Mouse (Mus musculus) monocyte, adult 2 months (primary cell): ENCODE measurements around the gene Il17rc.

Experiments
- DNase-seq, 2 experiments: peaks; one replicate each; pipeline ENCODE4 v3.0.0; 2022; ENCODE audit warnings: low spot score in 2 of 2, low read depth in 1 of 2

Gene Il17rc

DNA sequence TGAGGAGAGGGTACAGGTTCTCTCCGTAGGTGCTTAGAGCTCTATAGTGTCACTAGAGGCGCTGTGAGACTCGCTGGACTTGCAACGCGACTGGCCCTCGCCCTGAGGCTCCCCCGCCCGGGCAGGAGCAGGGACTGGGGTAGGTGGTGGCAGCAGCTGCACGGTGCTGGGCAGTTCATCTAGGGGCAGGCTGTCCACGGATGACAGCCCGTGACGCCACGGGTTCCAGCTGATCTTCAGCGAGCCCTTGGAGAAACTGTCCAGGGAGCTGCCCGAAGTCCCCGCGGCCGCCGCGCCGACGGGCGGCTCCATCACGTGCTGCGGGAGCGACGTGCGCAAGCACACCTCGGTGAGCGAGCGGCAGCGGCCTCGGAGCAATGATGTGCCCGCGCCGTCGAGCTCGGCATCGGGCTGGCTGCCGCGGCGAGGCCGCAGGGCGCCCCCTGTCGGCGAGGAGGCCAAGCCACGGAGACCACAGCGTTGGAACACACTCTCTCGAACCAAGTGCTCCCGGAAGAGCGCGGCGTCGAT, 23.1 kb downstream of the Il17rc start:
- DNase-seq: peak; percentile 53 to 80

DNA sequence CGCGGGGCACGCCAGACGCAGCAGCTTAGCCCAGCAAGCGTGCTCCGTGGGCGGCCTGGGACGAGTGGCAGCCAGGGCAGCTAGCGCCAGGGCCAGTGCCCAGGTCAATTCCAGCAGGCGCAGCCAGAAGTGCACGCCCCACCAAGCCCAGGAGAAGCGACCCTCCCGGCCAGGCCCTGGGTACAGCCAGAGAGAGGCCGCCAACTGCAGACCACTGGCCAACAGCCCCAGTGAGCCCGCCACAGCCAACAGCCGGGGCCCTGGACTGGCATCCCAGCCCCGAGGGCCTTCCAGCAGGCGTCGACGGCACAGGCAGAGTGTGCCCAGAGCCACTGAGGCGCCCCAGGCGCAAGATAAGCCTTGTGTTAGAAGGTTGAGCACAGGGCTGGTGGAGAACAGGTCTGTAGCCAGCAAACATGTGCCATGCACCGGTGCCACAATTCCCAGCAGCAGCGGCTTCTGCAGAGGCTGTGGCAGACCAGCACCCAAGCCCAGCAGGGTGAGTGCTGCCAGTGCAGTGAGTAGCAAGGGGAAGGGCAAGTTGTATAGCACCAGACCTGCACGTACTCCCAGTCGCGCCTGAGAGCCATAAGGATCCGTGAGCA, 23.9 kb downstream of the Il17rc start:
- DNase-seq: no peak

DNA sequence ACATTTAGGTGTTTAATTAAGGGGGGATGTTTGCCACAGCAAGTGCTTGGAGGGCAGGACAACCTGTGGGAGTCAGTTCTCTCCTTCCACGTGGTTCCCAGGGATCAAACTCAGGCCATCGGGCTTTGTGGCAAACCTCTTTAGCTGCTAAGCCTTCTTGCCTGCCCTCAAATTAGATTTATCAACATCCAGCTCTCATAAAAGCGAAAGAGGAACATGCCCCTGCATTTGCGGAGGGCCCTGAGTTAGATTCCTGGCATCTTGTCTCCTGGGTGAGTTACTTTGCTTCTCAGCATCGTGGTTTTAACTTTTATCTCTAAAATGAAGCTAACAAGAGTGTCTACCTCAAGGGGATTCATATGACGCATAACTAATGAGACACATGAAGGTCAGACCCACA, 28.1 kb downstream of the Il17rc start:
- no peak for DNase-seq

DNA sequence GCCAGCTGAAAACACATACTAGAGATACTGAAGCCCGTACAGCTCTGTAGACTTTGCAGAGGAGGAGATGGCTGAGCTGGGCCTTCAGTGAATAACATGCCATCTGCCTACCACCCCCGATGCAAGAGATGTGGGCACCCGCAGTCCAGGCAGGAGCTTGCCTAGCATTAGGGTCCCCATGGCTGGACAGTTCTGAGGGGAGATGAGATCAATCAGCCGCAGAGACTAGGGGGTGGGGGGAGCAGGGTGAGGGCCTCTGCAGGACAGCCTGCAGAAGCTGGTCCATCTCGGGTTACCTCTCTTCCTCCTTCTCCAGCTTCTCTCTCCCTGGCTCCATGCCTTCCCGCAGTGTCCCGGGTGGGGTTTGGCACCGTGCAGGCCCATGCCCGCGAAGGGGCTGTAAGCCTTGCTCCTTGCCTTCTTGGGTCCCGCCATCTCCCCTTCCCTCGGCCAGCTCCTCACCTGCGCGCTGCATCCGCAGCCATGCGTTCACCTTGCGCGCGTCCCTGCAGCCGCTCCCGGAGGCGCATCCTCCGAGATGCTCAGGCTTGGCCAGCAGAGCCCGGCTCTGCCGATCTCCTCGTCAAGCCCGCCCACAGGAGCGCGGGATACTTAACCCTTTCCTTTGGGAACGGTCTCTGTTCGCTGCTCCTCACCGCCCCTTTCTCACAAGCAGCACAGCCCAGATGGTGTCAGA, 30.3 kb downstream of the Il17rc start, which contains the start of gene Prrt3:
Prrt3 (minus strand) TSS at position 544 of the 697 bp plus-strand sequence.
- DNase-seq: no peak

DNA sequence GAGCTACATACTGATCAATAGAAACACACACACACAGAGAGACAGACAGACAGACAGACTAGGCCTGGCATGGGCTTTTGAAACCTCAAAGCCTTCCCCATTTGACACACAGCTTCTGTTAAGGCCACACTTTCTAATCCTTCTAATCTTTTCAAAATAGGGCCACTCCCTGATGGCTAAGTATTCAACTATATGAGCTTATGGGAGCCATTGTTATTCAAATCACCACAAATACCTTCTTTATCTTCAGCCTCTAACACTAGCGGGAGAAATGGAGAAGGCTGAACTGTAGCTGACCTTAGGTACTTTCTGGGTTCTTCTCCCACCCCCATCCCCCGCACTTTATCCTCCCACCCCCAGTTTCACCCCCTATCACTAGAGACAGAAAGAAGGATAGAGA, 31.6 kb downstream of the Il17rc start:
- DNase-seq: no peak

DNA sequence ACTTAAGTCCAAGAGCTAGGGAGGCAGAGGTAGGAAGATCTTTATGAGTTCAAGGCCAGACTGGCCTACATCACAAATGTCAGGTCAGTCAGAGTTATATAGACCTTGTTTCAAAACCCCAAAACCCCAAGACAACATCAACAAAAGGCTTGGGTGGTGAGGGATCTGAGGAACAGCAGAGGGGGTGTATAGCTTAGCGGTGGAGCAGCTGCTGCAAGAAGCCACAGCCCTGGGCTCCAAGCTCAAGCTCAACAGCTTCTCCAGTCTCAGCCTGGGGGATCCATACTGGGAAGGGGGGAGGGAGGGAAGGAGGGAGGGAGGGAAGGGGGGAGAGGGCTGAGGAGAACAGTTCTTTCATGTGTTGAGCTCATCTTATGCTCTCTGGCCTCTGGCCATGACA, 34.5 kb downstream of the Il17rc start:
- DNase-seq: no peak

DNA sequence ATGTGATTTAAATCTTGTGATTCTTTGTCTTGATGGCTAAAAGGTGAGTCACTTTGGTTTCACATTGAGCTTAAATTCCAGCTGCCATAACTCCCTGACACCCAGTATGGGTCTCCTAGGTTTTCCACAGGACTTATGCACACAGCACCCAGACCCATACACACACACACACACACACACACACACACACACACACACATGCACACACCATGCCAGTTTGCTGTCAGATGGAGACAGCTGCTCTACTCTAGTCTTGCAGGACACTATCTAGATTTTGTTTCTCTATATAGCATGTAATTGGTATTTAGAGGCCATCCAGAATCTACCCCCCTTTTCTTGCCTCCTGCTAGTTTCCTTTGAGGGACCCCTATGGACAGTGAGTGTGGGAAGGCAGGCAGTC, 35.9 kb downstream of the Il17rc start:
- no peak for DNase-seq

DNA sequence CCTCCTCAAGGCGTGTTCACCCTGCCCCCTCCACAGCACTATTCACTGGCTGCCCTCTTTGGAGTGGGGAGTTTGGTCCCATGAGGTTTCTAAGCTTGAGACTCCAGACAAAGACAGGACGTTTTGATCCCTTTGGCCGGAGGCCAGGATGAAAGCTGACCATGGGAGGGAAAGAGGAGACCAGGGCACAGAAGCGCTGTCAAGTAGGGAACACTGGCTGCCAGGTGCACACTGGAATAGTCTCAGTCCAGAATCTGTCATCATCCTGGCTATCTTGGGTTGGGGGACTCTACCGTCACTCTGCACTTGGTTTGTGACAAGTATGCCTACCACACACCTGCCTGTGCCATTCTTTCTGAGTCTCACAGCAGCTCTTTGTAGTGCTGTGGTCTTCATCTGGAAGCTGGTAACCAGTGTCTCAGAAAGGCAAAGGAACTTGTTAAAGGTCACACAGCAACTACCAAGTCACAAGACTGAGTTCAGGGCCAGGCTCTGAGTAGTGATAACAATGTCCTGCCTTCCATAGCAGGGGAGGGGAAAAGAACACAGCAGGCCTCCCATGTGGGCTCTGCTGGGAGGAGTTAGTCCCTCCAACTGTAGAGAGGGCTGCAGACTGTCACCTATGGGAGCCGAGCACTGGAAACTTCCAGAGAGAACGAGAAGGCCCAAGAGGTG, 37.2 kb downstream of the Il17rc start:
- no peak for DNase-seq

DNA sequence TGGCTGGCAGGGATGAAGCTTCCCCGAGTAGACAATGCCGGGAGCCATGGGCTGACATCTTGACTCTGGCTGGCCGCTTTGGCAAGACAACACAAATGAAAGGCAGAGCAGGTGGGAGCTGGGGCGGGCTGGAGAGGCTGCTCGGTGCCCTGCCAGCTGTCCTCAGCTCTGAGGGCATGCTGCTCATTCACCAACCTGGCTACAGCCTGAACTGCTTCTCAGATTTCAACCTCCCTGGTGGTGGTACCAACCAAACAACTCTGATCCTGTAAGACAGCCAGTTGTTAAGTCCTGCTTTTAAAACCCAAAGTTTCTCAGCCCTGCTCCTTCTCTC, 37.7 kb downstream of the Il17rc start:
- no peak for DNase-seq

DNA sequence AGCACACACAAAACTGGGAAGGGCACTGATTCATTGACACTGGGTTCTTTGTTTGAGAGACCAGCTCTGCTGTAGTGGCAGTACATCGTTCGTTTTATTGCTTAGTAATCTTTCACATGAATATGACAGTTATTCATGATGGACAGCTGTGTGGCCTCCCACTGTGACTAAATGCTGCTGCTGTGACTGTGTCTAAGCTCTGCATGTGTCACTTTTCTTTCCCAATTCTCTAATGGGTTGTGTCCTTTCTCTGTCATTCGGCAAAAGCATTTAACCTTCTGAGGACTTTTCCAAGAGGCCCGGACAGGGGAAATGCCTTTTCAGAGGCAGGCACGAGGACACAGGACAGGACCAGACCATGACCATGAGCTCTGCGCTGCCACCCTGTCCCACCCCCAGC, 42.7 kb downstream of the Il17rc start:
- no peak for DNase-seq

DNA sequence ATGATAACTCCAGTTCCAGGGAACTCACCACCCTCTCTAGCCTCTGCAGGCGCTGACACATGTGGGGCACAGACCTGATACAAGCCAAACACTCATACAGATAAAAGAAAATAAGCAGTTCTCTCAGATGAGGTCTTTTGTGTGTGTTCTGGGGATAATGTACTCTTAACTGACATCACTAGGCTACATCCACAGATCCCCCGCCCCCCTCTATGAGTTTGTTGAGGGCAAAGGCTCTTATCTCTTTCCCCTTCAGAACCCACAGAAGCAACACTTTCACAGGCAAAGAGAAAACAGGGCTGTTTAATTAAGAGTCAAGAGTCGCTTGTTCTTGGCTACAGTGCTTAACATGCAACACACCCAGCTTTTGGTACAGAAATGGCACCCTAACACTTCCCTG, 43.4 kb downstream of the Il17rc start:
- DNase-seq: no peak

DNA sequence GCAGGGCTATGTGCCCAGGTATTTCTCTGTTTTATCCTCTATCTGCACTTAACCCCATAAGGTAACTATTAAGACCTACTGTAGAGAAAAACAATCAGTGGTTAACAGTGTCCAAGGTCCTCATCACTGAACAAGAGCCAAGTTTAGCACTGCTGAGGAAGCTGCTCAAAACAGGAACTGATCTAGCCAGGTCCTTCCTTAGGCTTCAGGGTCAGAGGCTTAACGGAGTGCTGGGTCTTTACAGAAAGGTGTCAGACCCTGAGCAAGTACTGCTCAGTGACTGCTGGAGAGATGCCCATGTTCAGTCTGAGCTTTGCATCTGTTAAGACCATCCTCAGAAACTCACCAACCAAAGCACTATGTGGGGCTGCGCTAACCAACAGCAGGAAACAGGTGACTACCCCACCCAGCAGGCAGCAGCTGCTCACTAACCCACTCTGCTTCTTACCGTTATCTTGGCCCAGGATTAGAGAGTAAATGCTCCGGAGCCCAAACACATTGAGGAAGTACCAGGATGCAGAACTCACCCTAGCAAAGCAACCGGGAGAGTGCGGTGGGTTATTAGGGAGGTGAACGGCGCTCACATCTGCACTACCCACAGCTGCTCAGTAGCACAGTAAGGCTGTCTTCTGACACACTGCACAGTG, 46.3 kb downstream of the Il17rc start:
- DNase-seq: no peak

DNA sequence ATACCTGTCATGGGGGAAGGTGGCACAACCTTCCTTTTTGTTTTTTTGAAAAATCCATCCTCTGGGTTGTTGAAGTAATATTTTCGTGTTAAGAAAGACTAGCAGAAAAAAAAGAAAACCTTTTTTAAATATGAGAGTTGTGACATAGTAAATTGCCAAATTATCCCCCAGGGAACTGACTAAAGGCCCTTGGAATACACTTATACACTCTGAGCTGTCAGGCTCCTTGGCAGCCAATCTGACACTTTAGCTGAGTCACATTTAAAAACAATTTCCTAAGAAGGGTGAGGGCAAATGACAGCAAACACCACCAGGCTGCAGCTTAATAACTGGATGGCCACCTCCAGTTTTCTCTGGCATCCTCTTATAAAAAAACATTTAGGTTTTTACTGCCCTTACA, 51.1 kb downstream of the Il17rc start:
- DNase-seq: no peak

DNA sequence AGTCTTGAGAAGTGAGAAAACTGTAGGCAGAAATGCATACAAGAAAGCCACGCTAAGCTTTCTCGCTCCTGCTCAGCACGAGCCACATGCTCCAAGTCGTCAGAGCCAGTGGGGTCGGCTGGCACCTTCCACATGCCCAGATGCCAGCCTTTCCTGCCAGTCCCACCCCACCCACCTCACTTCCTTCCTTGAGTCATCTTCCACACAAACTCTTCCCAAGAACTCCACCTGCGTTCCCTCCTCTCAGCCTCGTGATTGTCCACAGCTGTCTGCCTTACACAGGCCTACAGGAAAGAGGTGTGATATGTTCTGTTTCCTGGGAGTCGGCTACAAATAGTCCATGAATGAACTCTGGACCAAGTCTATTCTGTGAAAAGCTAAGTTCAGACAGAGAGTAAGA, 52.2 kb downstream of the Il17rc start:
- DNase-seq: no peak

DNA sequence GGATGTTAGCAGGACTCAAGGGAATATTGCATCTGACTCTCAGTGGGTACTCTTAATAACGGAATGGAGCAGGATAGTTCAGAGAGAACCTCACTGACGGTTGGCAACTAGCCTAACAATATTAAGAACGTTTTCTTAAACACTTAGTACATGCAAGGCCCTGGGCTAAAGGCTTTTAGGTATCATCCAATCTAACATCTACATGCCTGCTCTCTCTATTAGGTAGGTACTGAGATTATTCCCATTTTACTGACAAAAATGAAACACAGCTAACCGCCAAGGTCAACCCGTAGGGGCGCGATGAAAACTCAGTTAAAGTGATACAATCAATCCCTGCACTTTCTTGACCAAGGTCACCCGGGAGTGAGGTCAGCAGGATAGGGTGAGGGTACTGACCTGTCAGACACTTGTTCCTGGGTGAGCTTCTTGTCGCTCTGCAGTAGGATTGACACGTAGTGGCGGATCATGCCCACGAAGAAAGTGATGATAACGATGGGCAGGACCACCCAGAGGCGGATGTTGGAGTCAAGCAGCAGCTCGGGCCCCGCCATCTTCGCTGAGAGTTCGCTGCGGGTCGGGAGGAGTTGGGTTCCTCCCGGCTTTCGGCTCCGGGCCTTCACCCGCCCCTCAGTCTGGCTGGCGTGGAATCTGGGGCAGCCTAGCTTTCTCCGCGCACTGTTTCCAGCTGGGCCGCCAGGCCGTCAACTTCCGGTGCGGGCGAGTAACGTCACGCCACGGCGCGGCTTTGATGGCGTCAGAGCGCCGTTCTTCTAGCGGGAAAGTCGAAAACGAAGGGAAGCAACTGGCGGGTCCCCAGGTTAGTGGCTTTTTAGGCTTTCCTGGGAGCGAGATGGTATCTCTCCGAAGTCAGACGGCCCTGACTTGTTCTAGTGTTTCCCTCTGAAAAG, 60.0 kb downstream of the Il17rc start, which contains the start of the genes Emc3 and Fancd2:
Emc3 (minus strand) TSS at position 721 of the 908 bp plus-strand sequence.
Fancd2 (plus strand) TSS at position 751 of the 908 bp plus-strand sequence.
- peak; percentile 77 to 91 for DNase-seq

DNA sequence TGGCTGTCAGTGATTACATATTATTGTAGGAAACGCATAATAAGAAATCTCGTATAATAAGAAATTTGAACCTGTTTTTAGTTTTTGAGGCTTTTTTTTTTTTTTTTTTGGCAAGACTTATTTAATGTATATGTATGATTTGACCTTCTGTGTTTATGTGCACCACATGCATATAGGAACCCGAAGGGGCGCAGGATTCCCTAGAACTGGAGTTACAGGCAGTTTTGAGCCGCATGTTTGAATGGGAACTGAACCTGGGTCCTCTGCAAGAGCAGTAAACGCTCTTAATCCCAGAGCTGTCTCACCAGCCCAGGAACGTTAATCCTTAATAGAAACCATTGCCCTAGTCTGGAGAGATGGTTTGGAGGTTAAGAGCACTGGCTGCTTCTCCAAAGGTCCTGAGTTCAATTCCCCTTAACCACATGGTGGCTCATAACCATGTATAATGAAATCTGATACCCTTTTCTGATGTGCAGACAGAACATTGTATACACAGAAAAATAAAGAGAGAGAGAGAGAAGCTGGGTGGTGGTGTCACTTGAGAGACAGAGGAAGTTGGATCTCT, 60.7 kb downstream of the Il17rc start:
- DNase-seq: no peak
